Mouse (Mus musculus) left cerebral cortex, adult 6 months (tissue): ENCODE measurements around the gene Tacr2. TPM values are rescaled to one million over a fixed set of nuclear protein-coding genes. Genes with fewer than 3 reads are reported as not detected.

Source experiments
- long read RNA-seq, 2 experiments: library from polyadenylated mRNA; unstranded; transcript quantifications; one replicate each; pipeline ENCODE4 v2.0.0; 2019 to 2020
- polyA plus RNA-seq: library from polyadenylated mRNA; unstranded; fragments of <200 nt; fragmentation: Nextera tagmentation; gene quantifications from 2 replicates; pipeline ENCODE4 v1.2.3, GENCODE M21; 2021

The Tacr2 gene
- 0.19 and 0.37 TPM in 2 replicates for polyA plus RNA-seq
- long read RNA-seq, experiment 1, partial matches to known transcripts: 1 of 2 reads
- long read RNA-seq, experiment 1, other reads (novel, unspliced or antisense): 0 of 2 reads
- long read RNA-seq, experiment 2: 0 reads

GRCm38 (mm10) chr10:62252000-62252488, at the start of gene Tacr2:
Gene Tacr2 (plus strand): TSS chr10:62252438.

DNA sequence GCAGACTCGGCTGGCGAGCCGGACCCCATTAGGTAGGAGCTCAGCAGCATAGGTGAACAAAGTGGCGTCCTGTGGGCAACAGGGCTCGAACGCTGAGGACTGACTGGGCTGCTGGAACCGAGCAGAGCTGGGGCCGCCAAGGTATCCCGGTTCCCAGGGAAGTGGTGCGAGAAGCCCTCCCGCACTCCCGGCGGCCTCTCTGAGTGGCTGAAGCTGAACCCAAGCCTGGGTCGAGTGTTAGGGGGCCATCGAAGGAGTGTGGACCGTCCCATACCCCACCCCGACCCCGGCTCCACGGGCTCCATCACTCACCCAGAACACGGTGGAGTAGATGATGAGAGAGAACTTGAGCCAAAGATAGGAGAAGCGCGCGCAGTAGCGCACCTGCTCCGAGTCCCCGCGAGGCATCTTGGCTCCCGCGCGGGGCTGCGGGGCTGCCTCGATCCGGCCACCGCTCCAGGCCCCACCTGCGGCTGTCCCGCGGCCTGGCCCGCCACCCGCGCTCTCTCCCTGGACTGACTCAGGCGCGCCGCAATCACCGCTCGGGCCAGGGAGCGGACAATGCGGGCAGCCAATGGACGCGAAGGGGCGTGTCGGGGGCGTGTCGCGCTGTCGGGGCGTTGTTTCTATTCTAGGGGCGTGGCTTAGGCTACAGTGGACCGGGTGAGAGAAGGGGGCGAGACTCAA, 21.4 kb upstream of the Tacr2 start, which contains the start of gene Tspan15:
Gene Tspan15, minus strand, starts transcription at position 544 of the 687 bp plus-strand sequence.

Other genes starting within 250 kb of the Tacr2 start
- gene Neurog3, start 119.3 kb upstream of the Tacr2 start, polyA plus RNA-seq: not detected in 2 replicates
- 36.2 and 48.1 TPM in 2 replicates for gene Fam241b, start 108.5 kb upstream of the Tacr2 start, polyA plus RNA-seq
- gene Tspan15, start 21.2 kb upstream of the Tacr2 start, polyA plus RNA-seq: 20.9 and 27.5 TPM in 2 replicates
- gene Hk1, start 127.5 kb downstream of the Tacr2 start, polyA plus RNA-seq: 19.9 and 78.0 TPM in 2 replicates
- gene Hkdc1, start 170.1 kb downstream of the Tacr2 start, polyA plus RNA-seq: 2.8 and 3.3 TPM in 2 replicates
- gene 4930507D05Rik, start 197.1 kb downstream of the Tacr2 start, polyA plus RNA-seq: 0.56 and 1.1 TPM in 2 replicates
- 12.8 and 14.4 TPM in 2 replicates for gene Supv3l1, start 197.3 kb downstream of the Tacr2 start, polyA plus RNA-seq
- 46.0 and 58.3 TPM in 2 replicates for gene Vps26a, start 234.4 kb downstream of the Tacr2 start, polyA plus RNA-seq